Mouse (Mus musculus) CH12.LX (cell line): ENCODE results near the gene Ugt1a8. TPM values are rescaled to one million over a fixed set of nuclear protein-coding genes. Genes with fewer than 3 reads are reported as not detected.

ENCODE experiments used
- DNase-seq: peaks from one replicate; pipeline ENCODE4 v3.0.0-alpha.2; 2013; ENCODE audit errors: extremely low read depth
- H3K27ac ChIP-seq: 2 replicates; pipeline ENCODE4 v1.5.1; 2012; ENCODE audit warnings: low read depth, mild to moderate bottlenecking, control low read depth, moderate library complexity; ENCODE audit not compliant: insufficient read depth
- H3K27me3 ChIP-seq: replicated peaks from 2 replicates; pipeline ENCODE3; 2012; ENCODE audit warnings: inconsistent platforms
- H3K36me3 ChIP-seq, 2 experiments: replicated peaks in 1 of 2; 2 replicates each; pipeline versions ENCODE3 to v1.6.1; 2012; ENCODE audit warnings: inconsistent platforms in 1 of 2, low read length in 1 of 2, mild to moderate bottlenecking in 1 of 2, mixed read lengths in 1 of 2, moderate library complexity in 1 of 2; ENCODE audit not compliant: control insufficient read depth in 1 of 2, insufficient read depth in 1 of 2
- H3K4me1 ChIP-seq, 2 experiments: 2 replicates each; pipeline ENCODE4 v1.6.1; 2012; ENCODE audit warnings: inconsistent platforms in 1 of 2, moderate library complexity in 1 of 2; ENCODE audit not compliant: insufficient read depth in 2 of 2, control insufficient read depth in 1 of 2
- H3K4me2 ChIP-seq: 2 replicates; pipeline ENCODE4 v1.6.1; 2012; ENCODE audit warnings: low read depth, mild to moderate bottlenecking, control low read depth; ENCODE audit not compliant: poor library complexity, insufficient read depth, severe bottlenecking
- H3K4me3 ChIP-seq, 3 experiments: fragments of 150-350 bp in 1 of 3; sonication (generic) in 1 of 3; replicated peaks in 1 of 3; 2 replicates each; pipeline versions ENCODE3 to v1.5.1; 2011 to 2012; ENCODE audit warnings: low read depth in 2 of 3, low read length in 2 of 3, mild to moderate bottlenecking in 2 of 3, moderate library complexity in 2 of 3, control low read depth in 1 of 3, improper control_type of control experiment in 1 of 3, inconsistent platforms in 1 of 3, mixed read lengths in 1 of 3; ENCODE audit not compliant: poor library complexity in 1 of 3
- H3K79me2 ChIP-seq: replicated peaks from 2 replicates; pipeline ENCODE4 v1.6.1; 2012; ENCODE audit warnings: mild to moderate bottlenecking, moderate library complexity; ENCODE audit not compliant: control insufficient read depth, poor library complexity, insufficient read depth, severe bottlenecking; ENCODE audit errors: extremely low read depth
- H3K9ac ChIP-seq: 2 replicates; pipeline ENCODE4 v1.6.1; 2012; ENCODE audit warnings: low read depth, mild to moderate bottlenecking, control low read depth, moderate library complexity; ENCODE audit not compliant: insufficient read depth
- H3K9me3 ChIP-seq: replicated peaks from 2 replicates; pipeline ENCODE3; 2012; ENCODE audit warnings: low read length, inconsistent platforms, mixed read lengths
- BHLHE40 ChIP-seq: IDR thresholded peaks from 2 replicates; pipeline ENCODE4 v1.6.1; 2011; ENCODE audit warnings: mild to moderate bottlenecking, low read depth, low read length, improper control_type of control experiment
- CHD1 ChIP-seq: IDR thresholded peaks from 2 replicates; pipeline ENCODE4 v1.6.1; 2012; ENCODE audit warnings: low read depth, low read length, improper control_type of control experiment, inconsistent platforms
- CHD2 ChIP-seq: IDR thresholded peaks from 2 replicates; pipeline ENCODE4 v1.6.1; 2011; ENCODE audit warnings: low read length, improper control_type of control experiment
- CTCF ChIP-seq, 2 experiments: IDR thresholded peaks in 1 of 2; conservative IDR thresholded peaks in 1 of 2; 2 replicates each; pipeline ENCODE4 v1.5.1; 2011 to 2012; ENCODE audit warnings: low read depth in 2 of 2, low read length in 2 of 2, improper control_type of control experiment in 1 of 2, inconsistent platforms in 1 of 2, mild to moderate bottlenecking in 1 of 2, moderate library complexity in 1 of 2
- EP300 ChIP-seq: IDR thresholded peaks from 2 replicates; pipeline ENCODE4 v1.6.1; 2011; ENCODE audit warnings: low read length, improper control_type of control experiment
- HCFC1 ChIP-seq: IDR thresholded peaks from 2 replicates; pipeline ENCODE4 v1.6.1; 2012; ENCODE audit warnings: low read depth, mild to moderate bottlenecking, inconsistent platforms, low read length, improper control_type of control experiment
- IRF4 ChIP-seq: IDR thresholded peaks from 2 replicates; pipeline ENCODE4 v1.6.1; 2014; ENCODE audit warnings: low read depth, mild to moderate bottlenecking, inconsistent platforms, low read length, improper control_type of control experiment
- JUN ChIP-seq: IDR thresholded peaks from 2 replicates; pipeline ENCODE4 v1.6.1; 2011; ENCODE audit warnings: low read depth, mild to moderate bottlenecking, low read length, improper control_type of control experiment, moderate library complexity; ENCODE audit not compliant: insufficient read depth
- MAX ChIP-seq: IDR thresholded peaks from 2 replicates; pipeline ENCODE4 v1.6.1; 2011; ENCODE audit warnings: low read length, improper control_type of control experiment
- MXI1 ChIP-seq: IDR thresholded peaks from 2 replicates; pipeline ENCODE4 v1.6.1; 2011; ENCODE audit warnings: mild to moderate bottlenecking, low read depth, low read length, improper control_type of control experiment
- NELFE ChIP-seq: IDR thresholded peaks from 2 replicates; pipeline ENCODE4 v1.6.1; 2011; ENCODE audit warnings: low read depth, low read length, improper control_type of control experiment
- SMC3 ChIP-seq: IDR thresholded peaks from 2 replicates; pipeline ENCODE4 v1.6.1; 2011; ENCODE audit warnings: low read depth, low read length, improper control_type of control experiment
- TBP ChIP-seq: conservative IDR thresholded peaks from 2 replicates; pipeline ENCODE4 v1.6.1; 2011; ENCODE audit warnings: low read depth, low read length, improper control_type of control experiment
- UBTF ChIP-seq: IDR thresholded peaks from 2 replicates; pipeline ENCODE4 v1.6.1; 2012; ENCODE audit warnings: low read depth, mild to moderate bottlenecking, inconsistent platforms, low read length, improper control_type of control experiment, moderate library complexity
- USF1 ChIP-seq: IDR thresholded peaks from 2 replicates; pipeline ENCODE4 v1.6.1; 2014; ENCODE audit warnings: low read depth, mild to moderate bottlenecking, inconsistent platforms, low read length, improper control_type of control experiment
- ZMIZ1 ChIP-seq: IDR thresholded peaks from 2 replicates; pipeline ENCODE4 v1.6.1; 2012; ENCODE audit warnings: low read depth, mild to moderate bottlenecking, inconsistent platforms, low read length, improper control_type of control experiment
- dilution Hi-C: fragments of 300-500 bp; cut with MboI; formaldehyde crosslinking; loops from 2 replicates; pipeline ENCODE4 v1.14.3; 2020; ENCODE audit warnings: low sequenced_read_pairs; ENCODE audit not compliant: extremely low pct_unique_long_range_greater_than_20kb, extremely low pct_ligation_motif_present
- in situ Hi-C: fragments of 300-500 bp; cut with MboI; formaldehyde crosslinking; loops from 3 replicates; pipeline ENCODE4 v1.14.3; 2019; ENCODE audit warnings: low sequenced_read_pairs, low pct_ligation_motif_present, low pct_unique_long_range_greater_than_20kb, mixed read lengths
- polyA plus RNA-seq: library from polyadenylated mRNA; unstranded; fragments of >175 nt; gene quantifications from 2 replicates; pipeline ENCODE4 v1.2.1, GENCODE M21; 2012; ENCODE audit warnings: low read depth; ENCODE audit not compliant: insufficient read length
- total RNA-seq, 2 experiments: library from RNA; depleted of rRNA; stranded (reverse); fragments of 300-350 nt in 1 of 2; fragments of >200 nt in 1 of 2; gene quantifications; 2 replicates each; pipeline ENCODE4 v1.2.3; 2012 to 2014

Gene Ugt1a8
- total and polyA plus RNA-seq, 3 experiments, result not detected

DNA sequence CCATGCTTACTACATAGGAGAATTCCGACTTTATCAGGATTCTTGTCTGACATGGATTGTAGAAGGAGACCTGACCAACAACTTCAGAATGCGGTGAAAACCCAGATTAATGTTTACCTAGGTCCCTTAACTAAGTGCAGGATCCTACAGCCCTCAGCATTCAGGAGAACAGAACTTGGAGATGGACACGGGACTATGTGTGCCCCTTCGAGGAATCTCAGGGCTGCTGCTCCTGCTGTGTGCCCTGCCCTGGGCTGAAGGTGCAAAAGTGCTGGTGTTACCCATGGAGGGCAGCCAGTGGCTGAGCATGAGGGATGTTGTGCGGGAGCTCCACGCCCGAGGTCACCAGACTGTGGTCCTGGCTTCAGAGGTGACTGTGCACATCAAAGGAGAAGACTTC is 112.8 kb downstream of the Ugt1a8 start, which contains the start of gene Ugt1a2:
Ugt1a2 (plus strand) TSS at position 146 of the 400 bp plus-strand sequence.
- H3K36me3 ChIP-seq, result peaks cover 0 to 5% of the 10 kb centered on the region in 2 experiments
- peaks cover 2% of the 10 kb centered on the region for H3K9me3 ChIP-seq
- TF ChIP-seq IRF4 (no peak), MAX (no peak)
- TF ChIP-seq, all 38 proteins: peak for 0
- Histone ChIP-seq H3K4me3 (no peak within 1 kb of the TSS), H3K4me1 (peaks cover 0 to 11% of the 10 kb centered on the region in 2 experiments; a peak in 2 of 4 replicates), H3K4me2 (no peak within 1 kb of the TSS), H3K79me2 (no peaks in the 10 kb centered on the region), H3K27me3 (no peaks in the 10 kb centered on the region), H3K9ac (no peak within 1 kb of the TSS), H3K27ac (no peak within 1 kb of the TSS)
- DNase-seq, result no peak
- in situ Hi-C loops (no loop called here), dilution Hi-C loops (no loop called here)

DNA sequence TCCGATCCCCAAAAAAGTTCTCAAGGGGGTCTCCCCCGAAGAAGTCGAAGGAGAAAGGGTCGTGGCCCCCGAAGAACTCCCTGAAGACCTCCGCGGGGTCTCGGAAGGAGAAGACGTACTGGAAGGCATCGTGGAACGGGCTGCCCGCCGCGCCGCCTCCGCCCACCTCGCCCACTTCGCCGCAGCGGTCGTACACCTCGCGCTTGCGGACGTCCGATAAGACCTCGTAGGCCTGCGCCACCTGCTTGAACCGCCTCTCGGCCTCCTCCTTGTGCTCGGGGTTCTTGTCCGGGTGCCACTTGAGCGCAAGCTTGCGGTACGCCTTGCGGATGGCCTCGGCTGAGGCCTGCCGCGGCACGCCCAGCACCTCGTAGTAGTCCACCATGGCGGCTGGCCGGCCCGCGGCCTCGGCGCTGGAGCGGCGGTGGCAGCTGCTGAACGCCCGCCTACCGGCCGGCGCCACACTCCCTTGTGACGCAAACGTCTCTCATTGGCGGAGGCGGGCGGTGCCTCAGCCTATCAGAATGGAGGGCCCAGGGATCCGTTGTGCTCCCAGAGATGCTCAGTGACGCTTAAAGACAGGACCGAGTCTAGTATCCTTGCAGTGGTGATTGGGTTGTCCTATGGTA is 117.8 kb downstream of the Ugt1a8 start, which contains the start of gene Dnajb3:
Dnajb3 (minus strand) TSS at position 489 of the 629 bp plus-strand sequence.
- Histone ChIP-seq H3K27me3 (no peaks in the 10 kb centered on the region), H3K4me3 (no peak within 1 kb of the TSS), H3K79me2 (no peaks in the 10 kb centered on the region), H3K4me1 (no peaks in the 10 kb centered on the region), H3K36me3 (peaks cover 0 to 8% of the 10 kb centered on the region in 2 experiments), H3K9me3 (peaks cover 2% of the 10 kb centered on the region), H3K27ac (no peak within 1 kb of the TSS), H3K9ac (no peak within 1 kb of the TSS), H3K4me2 (no peak within 1 kb of the TSS)
- DNase-seq, result no peak
- in situ Hi-C loops (no loop called here), dilution Hi-C loops (no loop called here)
- TF ChIP-seq ZMIZ1 (no peak), BHLHE40 (no peak), SMC3 (no peak), MAX (no peak)

DNA sequence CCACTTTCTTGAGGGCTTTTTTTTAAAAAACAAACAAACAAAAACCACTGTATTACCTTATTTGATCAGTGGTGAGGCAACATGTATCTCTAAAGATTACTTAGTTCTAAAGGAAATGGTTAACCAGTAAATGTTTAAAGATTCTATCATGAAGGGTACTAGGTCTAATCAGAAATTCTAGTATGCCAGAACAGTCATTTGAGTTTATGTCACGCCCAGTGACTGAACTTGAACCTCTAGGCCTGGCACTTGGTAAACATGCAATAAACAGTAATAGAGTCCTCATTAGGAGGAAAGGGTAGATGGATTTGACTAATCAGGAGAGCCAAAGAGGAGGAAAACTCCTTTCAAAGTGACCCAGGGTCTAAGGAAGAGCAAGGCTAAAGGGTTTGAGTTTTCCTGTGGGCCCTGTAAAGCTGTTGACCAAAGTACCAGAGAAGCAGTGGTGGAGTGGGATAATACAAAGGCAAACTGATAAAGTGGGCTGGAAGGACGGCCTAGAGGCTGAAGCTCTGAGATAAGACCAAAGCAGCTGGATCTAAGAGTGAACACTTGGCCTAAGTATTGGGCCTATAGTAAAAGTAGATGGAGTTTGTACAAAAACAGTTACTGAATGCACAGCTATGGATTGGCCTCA is 119.3 kb downstream of the Ugt1a8 start:
- no peak overlapping the region for H3K4me2 ChIP-seq
- no peaks in the 10 kb centered on the region for H3K4me1 ChIP-seq
- dilution Hi-C loops, result no loop called here
- no peak overlapping the region for H3K9ac ChIP-seq
- no peak overlapping the region for H3K4me3 ChIP-seq
- H3K36me3 ChIP-seq, result peaks cover 0 to 6% of the 10 kb centered on the region in 2 experiments
- no peak for TF ChIP-seq CHD1
- TF ChIP-seq MAX, result no peak
- TF ChIP-seq CHD2, result no peak
- TF ChIP-seq UBTF, result no peak
- TF ChIP-seq IRF4, result no peak
- TF ChIP-seq TBP, result no peak
- TF ChIP-seq BHLHE40, result no peak
- no peak for TF ChIP-seq USF1
- TF ChIP-seq CTCF (conservative IDR thresholded peaks at IDR 0.05 in 1 of 2, IDR thresholded peaks at IDR 0.05 in 1 of 2; ENCODE audit: low read depth in 2 of 2, low read length in 2 of 2), result no peak
- no peak for TF ChIP-seq EP300
- TF ChIP-seq NELFE, result no peak
- no peak for TF ChIP-seq MXI1
- no peak for TF ChIP-seq HCFC1
- TF ChIP-seq JUN, result no peak
- in situ Hi-C loops, result no loop called here
- H3K27me3 ChIP-seq, result no peaks in the 10 kb centered on the region
- H3K79me2 ChIP-seq, result no peaks in the 10 kb centered on the region
- peaks cover 10% of the 10 kb centered on the region for H3K9me3 ChIP-seq
- H3K27ac ChIP-seq, result no peak overlapping the region
- DNase-seq, result no peak
